Mouse (Mus musculus) monocyte, adult 5-6 weeks (primary cell): ENCODE results near the gene Plscr3. TPM values are rescaled to one million over a fixed set of nuclear protein-coding genes. Genes with fewer than 3 reads are reported as not detected.

Source experiments
- ATAC-seq: fragments of 153-309, 156-312 bp; replicated peaks from 2 replicates; pipeline ENCODE4 v1.8.0; 2017; ENCODE audit warnings: mild to moderate bottlenecking; ENCODE audit not compliant: low TSS enrichment, insufficient number of reproducible peaks, severe bottlenecking, poor library complexity, low FRiP score
- total RNA-seq: library from RNA; stranded (forward); fragments of 200-1000, 200-491, 200-594 nt; gene quantifications from 3 replicates; pipeline ENCODE4 v1.2.3, GENCODE M21; 2017

The Plscr3 gene
- total RNA-seq: 0.53 to 3.8 TPM (median 2.8 TPM) in 3 replicates

DNA sequence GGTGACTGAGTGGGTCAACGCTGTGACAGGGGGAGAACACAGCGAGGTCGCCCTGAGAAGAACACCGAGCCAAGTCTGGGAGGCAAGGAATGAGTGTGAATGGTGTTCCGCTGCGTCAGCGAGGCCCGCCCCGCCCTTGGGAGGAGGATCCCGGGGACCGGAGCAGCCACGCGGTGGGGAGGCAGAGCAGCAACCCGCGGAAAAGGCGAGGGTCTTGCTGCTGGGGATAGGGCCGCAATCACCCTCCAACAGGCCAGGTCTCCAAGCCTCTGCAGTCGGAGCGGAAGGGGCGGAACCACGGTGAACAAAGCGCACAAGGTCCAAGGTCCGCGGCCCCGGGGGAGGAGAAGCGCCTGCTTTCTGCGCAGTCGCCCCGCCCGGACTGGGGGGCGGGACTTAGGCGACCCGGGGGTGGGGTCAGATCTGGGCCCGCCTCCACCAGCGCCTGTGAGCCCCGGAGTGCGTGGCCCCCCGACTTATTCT is at the start of gene Plscr3:
Gene Plscr3 (plus strand): TSS at position 179 of the 483 bp plus-strand sequence.
- peak; percentile 75 for ATAC-seq

DNA sequence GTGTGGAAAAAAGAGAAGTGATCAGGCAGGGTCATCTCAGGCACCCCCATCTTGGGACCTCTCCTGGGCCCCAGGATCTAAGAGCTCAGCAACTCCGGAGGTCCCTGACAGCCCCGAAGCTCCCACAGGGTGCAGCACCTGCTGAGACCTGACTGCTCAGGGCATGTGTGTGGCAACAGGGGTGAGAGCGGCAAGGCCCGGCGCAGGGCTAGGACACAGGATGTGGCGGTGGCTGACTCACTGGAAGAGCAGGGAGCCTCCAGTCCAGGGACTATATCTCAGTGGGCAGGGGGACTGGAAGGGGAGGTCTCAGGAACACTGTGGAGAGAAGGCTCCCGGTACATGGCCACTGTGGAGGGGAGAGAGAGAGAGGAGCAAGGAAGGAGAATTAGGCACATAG is 48.3 kb upstream of the Plscr3 start:
- ATAC-seq: no peak

DNA sequence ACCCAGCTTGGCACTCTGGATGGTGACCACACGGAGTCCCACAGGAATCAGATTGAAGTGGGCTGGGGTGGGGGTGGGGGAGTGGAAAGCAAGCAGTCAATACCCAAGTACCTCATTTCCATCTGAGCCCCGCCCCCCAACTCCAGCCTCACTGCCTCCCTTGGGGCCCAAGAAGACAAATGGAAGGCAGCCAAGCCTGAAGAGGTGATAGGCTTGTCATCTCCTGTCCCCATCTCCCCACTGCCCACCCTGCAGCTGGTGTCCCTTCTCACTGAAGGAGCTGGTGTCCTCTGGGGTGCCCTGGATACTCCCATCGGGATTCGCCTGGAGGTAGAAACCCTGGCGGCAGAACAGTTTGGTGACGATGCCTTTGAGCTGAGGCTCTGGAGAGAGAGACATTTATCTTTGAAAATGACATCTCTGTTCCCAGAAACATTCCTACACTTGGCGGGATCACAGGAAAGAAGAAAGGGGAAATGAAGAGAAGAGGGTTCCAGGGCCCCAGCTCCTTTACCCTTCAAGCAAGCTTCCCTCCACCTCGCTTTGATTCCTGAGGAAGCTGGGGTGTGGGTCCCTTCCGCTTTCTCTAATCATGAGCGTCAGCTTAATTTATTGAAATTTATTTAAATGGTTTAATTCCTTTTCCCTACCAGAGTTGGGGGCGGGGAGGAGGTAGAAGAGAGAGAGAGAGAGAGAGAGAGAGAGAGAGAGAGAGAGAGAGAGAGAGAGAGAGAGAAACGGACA is 46.6 kb upstream of the Plscr3 start:
- no peak for ATAC-seq

DNA sequence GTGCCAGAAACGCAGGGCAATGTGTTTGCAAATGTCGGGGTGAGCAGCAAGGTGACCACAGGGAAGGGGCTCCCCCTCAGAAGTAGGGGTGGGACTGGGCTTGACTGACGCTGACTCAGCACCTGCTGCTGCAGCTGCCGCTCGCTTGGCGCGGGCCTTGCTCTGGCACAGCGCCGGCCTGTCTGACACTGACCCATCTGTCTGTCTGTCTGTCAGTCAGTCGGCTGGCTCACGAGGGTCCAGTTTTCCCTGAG is 46.1 kb upstream of the Plscr3 start:
- ATAC-seq: 0 out of 2 replicates have a peak, but pooled peaks have one; percentile 4

DNA sequence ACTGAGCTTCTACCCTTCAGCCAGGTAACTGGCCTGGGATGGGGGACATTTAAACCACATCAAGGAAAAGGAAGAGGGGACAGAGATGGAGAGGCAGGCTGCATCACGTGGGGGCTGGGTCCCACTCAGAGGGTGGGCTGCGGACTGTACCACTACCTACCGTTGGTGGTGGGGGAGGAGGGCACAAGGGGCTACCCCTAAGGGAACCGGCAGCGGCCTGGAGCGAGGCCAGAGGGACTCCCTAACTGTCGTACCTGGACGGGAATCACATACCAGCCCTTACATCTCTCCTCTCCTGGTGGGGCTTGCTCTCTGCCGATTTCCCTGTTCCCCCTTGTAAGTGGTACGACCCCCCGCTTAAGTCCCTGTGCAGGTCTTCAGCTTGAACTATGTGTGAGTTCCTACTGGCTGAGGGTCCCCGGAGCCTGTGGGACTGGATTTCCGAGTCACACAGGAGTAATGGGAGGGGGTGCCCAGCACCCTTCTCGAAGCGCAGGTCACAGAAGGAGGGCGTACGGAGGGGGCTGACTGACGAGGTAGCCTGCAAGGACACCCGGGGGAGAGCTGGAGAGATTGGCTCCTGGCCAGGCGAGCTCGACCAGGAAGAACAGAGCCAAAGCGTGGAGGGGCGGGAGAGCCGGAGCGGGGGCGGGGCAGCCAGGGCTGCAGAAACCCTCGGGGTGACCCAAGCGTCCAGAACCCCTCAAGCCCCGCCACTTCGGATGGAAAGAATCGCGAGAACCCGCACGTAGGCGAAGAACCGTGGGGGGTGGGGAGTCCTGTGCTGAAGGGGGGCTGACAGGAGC is 45.6 kb upstream of the Plscr3 start:
- no peak for ATAC-seq

DNA sequence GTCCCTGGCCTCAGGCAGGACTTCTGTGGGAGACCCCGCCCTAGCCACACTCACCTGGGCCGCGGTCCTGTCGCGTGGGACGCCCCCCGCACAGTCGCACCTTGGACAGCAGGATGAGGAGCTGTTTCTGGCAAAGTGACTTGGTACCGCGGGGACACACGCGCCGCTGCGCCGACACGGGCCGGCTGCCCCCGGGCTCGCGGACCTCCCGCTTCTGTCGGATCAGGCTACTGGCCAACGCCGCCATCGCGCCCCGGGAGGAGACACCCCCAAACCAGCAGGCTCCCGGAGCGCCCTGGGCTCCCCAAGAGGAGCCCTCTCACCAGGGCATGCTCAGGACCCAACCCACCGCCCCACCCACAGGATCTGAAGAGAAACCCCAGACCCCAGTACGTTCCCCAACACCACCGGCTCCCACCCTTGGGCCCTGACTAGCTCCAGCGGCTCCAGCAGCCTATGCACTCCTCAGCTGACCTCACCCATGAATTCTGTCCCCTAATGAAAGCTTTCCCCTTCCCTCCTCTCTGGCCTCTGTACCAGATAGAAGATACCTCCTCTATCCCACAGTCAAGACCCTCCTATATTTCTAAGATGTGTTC is 44.7 kb upstream of the Plscr3 start, which contains the start of gene Fgf11:
Gene Fgf11 (minus strand): TSS at position 479 of the 599 bp plus-strand sequence.
- ATAC-seq: no peak

DNA sequence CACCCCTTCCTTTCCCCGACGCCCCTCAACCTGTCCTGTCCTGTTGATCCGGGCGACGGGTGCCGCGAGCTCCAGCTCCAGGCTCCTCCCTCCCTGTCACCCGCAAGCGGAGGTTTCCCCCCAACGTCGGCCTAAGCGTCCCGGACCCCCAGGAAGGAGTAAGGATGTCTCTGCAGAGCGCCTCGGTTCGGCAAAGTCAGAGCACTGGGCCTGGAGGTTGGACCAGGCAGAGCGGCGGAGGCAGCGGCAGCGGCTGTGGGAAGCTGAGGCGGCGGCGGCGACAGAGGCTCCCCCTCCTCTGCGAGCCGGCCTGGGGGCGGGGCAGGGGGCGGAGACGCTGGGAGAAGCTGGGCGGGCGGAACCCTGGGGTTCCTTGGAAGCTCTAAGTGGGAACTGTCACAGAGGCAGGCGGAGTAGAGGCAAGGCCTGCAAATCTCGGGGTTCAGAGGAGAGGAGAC is 43.5 kb upstream of the Plscr3 start:
- no peak for ATAC-seq

DNA sequence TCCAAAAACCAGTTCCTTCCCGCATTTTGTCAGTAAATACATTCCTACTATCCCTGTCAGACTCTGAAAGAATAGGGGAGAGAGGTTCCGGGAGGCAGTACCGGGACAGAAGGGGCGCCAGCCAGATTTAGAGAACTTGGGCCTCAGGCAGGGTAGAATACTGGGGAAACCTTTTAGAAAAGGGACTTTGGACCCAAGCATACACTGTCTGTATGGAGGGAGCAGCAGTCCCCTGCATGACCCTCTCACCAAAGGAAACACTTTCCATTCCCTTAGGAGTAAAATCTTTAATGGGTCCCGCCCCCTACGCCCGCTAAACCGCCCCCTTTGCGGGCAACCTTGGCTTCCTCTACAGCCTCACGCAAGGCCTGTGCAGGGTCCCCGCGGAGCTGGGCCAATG is 42.8 kb upstream of the Plscr3 start:
- ATAC-seq: no peak

DNA sequence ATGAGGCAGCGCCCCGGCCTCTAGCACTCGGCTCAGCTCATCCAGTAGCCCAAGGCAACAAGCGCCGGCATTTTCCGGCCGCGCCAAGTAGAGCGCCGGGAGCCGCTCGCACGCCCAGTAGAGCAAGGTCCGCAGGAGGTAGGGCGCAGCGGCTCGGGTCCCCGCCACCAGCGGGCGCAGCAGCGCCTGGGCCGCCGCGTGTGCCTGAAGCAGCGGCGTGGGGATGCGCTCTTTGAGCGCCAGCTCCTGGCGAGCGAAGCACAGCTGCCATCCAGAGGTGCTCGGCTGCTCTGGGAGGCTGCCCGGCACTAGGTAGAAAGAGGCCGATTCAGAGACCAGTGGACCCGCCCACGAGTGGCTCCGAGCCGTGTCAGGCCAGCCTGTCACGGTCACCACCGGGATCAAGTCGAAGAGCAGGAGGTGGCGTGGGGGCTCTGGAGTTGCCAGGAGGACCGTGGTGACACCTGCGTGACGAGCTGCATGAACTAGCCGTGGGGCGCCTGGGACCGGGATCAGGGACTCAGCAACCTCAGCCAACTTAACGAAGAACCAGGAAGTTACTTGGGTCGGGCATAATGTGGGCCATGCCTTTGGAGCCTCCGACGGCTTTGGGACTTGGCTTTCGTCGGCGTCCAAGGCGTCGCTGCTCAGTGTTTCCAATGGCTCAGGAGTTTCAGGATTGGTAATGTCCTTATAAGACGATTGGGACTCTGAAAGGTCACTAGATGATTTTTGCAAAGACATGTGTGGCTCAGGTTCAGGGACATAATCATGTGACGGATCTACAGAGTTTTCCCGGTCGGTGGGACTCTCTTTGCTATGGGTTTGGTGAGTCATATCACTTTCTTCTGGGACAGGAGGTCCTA is 42.2 kb upstream of the Plscr3 start:
- peak; percentile 36 for ATAC-seq

DNA sequence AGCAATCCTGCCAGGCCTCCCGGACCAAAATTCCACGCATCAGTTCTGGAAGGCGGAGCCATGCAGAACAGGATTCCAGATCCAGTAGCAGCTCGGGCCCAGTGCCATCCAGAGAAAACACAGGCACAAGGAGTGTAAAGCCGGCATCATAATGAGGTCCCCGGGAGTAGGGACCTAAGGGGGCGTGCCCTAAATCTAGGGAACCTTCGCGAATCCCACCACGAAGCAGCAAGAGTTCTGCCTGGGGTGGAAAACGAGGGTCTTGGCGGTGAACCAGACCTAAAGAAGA is 41.6 kb upstream of the Plscr3 start:
- ATAC-seq: no peak

DNA sequence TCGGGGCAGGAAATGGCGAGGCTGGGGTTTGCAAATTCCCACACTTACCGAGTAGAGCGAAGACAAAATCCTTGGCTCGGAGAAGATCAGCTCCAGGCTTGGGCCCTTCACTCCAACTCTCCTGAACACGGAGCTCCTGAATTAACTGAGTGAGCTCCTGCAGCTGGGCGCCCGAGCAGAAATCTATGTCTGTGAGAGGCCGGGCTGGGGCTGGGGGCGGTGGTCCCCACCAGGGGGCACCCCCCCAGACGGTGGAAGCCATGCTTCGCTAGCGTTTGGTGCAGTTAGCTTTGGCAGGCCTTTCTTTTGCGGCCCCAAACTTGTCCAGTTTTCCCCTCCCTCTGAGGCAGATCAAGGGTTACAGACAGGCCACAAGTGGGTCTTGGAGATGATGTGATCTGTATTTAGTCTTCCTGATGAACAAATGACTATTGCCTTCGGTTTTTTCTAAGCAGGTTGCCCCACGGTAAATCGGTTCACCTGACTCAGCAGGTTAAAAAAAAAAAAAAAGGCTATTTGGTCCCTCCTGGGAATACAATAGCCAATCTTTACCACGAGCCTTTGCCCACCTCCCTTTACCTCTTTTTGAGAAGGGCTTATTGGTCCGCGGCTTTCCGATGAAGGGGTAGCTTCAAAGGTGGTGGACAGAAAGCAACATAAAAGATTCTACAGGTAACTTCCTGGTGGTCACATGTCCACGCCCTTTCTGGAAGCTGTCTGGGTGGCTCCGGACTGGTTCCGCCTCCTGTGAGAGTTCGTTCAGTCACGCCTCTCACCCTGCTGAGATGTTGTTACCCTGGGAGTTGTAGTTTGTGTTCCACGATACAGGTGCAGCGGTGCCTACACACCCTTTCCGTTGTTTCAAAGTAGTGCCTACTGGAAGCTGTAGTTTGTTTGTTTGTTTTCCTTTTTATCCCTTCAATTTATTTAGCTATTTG is 40.9 kb upstream of the Plscr3 start, which contains the start of gene Tmem102:
Gene Tmem102 (minus strand): TSS at position 653 of the 938 bp plus-strand sequence.
- ATAC-seq: no peak

DNA sequence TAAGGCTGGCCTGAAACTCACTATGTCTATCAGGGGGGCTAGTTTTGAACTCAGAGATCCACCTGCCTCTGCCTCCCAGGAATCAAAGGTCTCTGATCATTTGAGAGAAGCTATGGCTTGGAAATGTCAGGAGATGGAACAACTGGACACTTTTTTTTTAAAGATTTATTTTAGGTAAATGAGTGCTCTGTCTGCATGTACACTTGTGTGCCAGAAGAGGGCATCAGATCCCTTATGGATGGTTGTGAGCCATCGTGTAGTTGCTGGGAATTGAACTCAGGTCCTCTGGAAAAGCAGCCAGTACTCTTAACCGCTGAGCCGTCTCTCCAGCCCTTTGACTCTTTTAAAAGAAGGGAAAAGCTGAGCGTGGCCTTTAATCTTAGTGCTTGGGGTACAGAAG is 39.8 kb upstream of the Plscr3 start:
- no peak for ATAC-seq

DNA sequence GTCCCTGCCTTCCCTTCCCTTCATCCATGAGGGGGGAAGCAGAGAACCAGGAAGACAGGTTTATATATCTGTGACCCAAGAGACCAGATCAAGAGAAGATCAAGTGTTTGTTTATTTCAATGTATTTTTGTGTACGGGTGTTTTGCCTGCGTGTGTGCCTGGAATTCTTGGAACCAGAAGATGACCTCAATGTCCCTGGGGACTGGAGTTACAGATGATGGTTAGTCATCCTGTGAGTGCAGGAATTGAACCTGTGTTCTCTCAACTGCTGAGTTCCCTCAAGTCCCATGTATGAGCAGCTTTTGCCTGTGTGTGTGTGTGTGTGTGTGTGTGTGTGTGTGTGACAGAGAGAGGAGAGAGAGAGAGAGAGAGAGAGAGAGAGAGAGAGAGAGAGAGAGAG is 38.5 kb upstream of the Plscr3 start:
- no peak for ATAC-seq

DNA sequence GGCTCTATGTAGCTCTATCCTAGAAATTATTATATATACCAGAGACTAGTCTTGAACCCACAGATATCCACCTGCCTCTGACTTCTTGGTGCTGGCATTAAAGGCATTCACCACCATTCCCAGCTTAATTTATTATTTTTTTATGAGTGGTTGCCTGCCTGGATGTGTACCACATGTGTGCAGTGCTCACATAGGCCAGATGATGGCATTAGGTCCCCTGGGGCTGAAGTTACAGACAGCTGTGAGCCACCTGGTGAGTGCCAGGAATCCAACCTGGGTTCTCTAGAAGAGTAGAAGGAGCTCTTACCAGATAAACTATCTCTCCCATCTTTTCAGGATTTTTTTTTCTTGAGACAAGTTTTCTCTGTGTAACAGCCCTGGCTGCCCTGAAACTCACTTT is 35.9 kb upstream of the Plscr3 start:
- no peak for ATAC-seq

DNA sequence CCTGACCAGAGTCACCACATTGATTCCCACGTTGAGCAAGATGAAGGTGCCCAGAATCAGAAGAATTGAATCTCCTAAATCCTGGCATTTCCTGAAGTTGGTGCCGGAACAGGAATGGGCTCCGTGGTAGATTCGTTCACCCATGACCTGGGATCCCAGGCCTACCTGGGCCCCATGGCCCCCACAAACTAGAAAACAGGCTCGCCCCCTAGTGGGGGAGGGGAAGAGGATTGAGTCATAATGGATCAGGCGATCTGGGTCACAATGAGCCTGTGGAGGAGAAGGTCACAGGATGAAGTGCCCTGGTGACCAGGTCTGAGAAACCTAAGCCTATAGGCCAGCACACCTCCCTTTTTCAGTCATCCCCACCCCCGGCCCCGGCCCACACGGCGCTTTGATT is 31.0 kb upstream of the Plscr3 start, which contains the start of gene Gm39566:
Gene Gm39566 (minus strand): TSS at position 144 of the 400 bp plus-strand sequence.
- ATAC-seq: no peak

DNA sequence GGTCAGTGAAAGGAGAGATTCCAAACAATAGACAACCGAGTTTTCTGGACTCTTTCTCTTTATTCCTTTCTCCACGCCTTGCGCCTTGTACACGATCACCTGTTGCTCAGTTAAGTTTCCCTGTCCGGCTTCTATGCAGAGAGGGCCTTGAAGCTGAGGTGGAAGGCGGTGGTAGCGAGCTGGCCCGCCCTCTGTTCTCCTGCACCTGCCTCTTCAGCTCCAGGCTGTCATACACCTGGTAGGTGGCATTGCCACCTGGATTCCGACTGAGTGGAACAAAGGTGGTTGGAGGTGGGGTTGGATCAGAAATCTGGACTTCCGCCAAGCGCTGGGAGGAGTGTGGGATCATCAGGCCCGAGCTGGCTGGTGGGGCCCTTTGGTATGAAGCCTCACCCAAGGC is 29.7 kb upstream of the Plscr3 start:
- ATAC-seq: no peak

DNA sequence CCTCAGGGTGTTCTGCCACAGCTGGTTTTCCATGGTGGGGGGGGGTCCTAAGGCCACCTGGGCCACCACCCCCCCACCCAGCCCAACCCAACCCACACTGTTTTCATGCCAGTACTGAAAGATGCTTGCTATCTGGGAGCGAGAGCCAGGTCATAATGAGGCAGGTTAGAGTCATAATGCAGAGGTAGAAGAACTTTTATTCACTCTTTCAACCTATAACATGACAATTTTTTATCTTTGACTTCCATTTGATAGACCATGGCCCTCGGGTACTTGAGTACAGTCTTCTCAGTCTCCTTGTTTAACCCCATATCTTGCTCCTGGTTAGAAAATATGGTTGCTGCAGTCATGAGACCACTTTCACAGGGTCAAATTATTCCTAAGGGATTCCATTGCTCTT is 27.8 kb upstream of the Plscr3 start, which contains the start of gene Spem2:
Gene Spem2 (minus strand): TSS at position 101 of the 400 bp plus-strand sequence.
- no peak for ATAC-seq

DNA sequence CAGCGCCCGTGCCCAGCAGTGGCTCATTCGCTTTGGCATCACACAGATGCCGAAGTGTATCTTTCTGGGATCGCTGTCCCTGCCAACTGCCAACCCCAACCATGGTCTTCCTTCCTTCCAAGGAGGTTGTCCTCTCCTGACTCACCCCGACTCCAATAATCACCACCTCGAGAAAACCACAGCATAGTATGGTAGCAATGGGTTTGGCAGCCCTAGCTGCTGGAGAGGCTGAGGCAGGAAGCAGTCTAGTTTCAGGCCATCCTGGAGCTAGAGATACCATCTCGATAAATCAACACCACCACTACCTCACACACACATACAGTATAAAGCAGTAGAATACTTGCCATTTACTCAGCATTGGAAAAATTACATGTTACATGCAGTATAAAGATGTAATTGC is 27.3 kb upstream of the Plscr3 start:
- no peak for ATAC-seq
